Mouse (Mus musculus): Measurements from ENCODE around the gene Bnipl.

Bnipl gene

DNA sequence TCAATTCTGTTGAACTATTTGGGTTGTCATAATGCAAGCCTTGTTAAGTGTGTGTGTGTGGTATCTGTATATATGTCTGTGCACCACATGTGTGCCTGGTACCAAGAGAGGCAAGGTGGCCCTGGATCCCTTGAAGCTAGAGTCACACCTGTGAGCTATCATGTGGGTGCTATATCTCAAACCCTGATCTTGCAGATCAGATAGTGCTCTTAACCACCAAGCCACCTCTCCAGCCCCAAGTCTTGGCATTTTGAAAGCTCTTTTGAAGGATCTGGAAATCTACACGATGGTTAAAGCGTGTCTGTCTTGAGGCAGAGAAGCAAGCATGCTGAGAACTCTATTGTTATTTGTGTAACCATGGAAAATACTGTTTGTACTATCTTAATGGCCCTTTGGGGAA lies 40.4 kb downstream of the Bnipl start:
- DNase-seq = peak; percentile 48

GRCm38 (mm10) chr3:95208286-95208685 lies 42.7 kb downstream of the Bnipl start:
- no peak for DNase-seq

DNA sequence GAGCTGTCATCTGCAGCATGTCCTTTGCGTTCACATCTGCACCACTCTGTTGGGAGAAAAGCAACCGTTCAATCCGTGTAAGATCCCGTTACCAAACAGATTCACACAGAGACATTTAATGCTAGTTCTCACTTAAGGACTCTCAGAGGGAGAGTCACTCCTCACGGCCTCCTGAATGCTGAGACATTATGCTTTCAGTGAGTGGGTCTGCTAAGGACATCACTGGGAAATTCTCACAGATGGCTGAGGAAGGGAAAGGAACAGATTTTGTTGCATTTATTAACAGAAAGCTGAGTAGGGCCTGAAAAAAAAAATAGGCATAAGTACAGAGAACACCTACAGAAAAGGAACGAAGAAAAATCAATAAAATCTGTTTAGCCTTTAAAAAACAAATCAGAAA lies 47.1 kb downstream of the Bnipl start:
- DNase-seq = no peak

GRCm38 (mm10) chr3:95200562-95200961 lies 50.4 kb downstream of the Bnipl start:
- DNase-seq = no peak

DNA sequence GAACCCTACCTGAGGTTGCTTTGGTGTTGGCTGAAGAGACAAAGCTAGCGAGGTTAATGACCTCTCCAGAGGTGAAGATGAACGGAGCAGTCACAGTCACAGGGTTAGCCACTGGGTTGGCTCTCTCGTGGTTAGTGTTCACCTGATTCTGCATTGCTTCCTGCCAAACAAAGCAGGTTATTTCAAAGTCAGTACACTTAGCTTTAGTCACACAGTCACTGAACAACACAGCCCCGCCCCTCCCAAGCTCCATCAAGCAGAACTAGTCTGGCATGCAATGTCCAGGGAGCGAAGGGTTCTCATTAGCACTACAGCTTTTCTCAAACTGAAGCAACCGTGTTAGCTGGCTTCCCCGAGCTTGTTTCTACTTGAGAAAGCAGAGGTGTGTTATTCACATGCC lies 50.9 kb downstream of the Bnipl start:
- no peak for DNase-seq

GRCm38 (mm10) chr3:95199101-95199500 lies 51.9 kb downstream of the Bnipl start:
- no peak for DNase-seq

GRCm38 (mm10) chr3:95195772-95196171 lies 55.2 kb downstream of the Bnipl start:
- no peak for DNase-seq

DNA sequence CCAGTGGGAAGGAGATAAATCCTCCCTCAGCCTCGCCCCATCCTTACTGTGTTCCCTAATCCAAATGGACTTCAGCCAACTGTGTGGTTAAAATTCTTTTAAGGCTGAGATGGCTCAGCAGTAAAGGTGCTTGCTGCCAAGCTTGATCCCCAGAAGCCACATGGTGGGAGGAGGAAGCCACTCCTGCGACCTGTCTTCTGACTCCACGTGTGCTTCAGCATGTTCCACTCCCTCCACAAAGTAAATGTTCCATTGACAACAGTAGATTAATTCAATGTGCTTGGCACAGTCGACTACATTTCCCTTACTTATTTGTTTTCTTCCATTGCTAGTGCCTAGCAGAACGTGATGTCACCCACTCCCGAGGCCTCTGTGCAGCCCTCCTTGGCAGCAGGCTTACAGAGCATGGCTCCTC lies 56.3 kb downstream of the Bnipl start:
- no peak for DNase-seq
